Mouse (Mus musculus): ENCODE data around the gene Gm10354.
"Not testable (repeated sequence)": the region's sequence is repeated elsewhere in the genome, so short reads cannot be mapped to it uniquely, and the experiment has no call there.

GRCm38 (mm10) chr5:14998077-14998476 lies 19.3 kb upstream of the Gm10354 start:
- TF ChIP-seq CTCF (IDR thresholded peaks at IDR 0.05); POLR2A (IDR thresholded peaks at IDR 0.05; ENCODE audit: insufficient read depth, low read depth, low read length); EP300 (IDR thresholded peaks at IDR 0.05; ENCODE audit: insufficient read depth, low read depth, low read length): not testable (repeated sequence)
